Mouse (Mus musculus): ENCODE measurements around the gene Arhgef33. TPM values are rescaled to one million over a fixed set of nuclear protein-coding genes. Genes with fewer than 3 reads are reported as not detected.

Gene Arhgef33
- polyA plus RNA-seq (2012; ENCODE audit: low replicate concordance), result 0.38 and 1.2 TPM in 2 replicates

DNA sequence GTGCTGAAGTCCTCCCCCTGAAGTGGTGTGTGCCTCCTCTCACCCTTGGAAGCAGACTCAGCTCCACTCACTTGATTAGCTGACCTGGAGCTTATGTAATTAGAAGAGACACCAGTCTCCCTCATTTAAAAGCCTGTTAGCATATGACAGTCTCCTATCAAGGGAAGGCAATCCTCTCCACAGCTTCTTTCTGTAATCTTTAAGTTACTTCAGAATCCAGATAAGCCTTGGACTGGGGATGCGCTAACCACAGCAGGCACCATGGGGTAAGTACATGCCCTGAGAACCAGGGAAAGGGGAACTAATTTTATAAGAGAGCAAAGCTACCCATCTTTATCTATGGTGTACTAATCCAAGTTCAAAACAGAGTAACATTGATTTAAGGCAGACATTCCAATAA lies at the start of gene Arhgef33:
Gene Arhgef33, plus strand, starts transcription at position 157 of the 400 bp plus-strand sequence.

DNA sequence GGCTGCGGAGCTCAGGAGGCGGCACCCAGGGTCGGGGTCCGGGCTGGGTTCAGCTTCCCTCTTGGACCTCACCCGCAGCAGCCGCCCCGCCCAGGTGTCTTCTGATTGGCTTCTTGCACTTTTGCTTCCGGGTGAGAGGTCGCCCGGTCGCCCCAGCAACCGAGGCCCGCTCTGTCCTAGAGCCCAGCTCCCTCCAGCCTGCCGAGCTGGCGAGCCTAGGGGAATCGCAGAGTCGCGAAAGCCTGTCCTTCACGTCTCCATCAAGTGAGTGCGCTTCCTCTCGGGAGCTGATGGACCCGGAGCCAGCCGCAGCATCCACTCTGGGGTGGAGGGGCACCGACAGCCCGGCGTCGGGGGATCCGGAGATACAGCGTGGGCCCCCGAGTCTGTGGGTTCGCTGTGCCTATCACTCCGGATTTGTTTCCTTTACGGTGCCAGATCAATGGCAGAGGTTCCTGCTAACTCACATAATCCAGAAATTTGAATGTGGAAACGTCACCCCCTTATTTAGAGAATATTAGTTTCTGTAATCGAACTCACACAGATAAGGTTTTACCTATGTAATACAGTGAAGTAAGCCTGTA lies 17.0 kb upstream of the Arhgef33 start, which contains the start of the genes Morn2 and Dhx57:
Gene Morn2, plus strand, starts transcription at position 130 of the 584 bp plus-strand sequence.
Gene Dhx57, minus strand, starts transcription at position 403 of the 584 bp plus-strand sequence.

DNA sequence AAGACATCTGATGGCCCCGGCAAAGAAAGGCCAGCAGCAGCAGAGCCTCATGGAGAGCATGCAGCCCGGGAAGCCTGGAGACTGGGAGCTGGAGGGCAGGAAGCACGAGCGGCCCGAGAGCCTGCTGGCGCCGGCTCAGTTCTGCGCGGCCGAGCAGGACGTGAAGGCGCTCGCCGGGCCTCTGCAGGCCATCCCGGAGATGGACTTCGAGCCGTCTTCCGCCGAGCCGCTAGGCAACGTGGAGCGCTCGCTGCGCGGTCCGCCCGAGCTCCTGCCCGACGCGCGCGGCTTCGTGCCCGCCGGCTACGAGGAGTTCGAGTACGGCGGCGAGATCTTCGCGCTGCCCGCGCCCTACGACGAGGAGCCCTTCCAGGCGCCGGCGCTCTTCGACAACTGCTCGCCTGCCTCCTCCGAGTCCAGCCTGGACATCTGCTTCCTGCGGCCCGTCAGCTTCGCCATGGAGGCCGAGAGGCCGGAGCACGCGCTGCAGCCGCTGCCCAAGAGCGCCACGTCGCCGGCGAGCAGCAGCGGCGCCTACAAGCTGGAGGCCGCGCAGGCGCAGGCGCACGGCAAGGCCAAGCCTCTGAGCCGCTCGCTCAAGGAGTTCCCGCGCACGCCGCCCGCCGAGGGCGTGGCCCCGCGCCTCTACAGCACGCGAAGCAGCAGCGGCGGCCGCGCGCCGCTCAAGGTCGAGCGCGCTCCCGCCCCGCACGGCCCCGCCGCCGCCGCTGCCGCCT lies 66.0 kb downstream of the Arhgef33 start, which contains the start of gene Gm10190:
Gene Gm10190, minus strand, starts transcription at position 553 of the 737 bp plus-strand sequence.

Other genes with a start within 250 kb of the Arhgef33 start
- 9.4 and 25.5 TPM in 2 replicates for gene Hnrnpll, start 245.1 kb upstream of the Arhgef33 start, polyA plus RNA-seq (2012; ENCODE audit: low replicate concordance)
- gene Galm, start 179.9 kb upstream of the Arhgef33 start, polyA plus RNA-seq (2012; ENCODE audit: low replicate concordance), result 0.48 and 0.63 TPM in 2 replicates
- gene Srsf7, start 100.1 kb upstream of the Arhgef33 start, polyA plus RNA-seq (2012; ENCODE audit: low replicate concordance), result 5.6 and 102 TPM in 2 replicates
- gene Ttc39d, start 99.9 kb upstream of the Arhgef33 start, polyA plus RNA-seq (2012; ENCODE audit: low replicate concordance), result not detected in 2 replicates
- 0.56 TPM in 1 of 2 replicates, not detected in the other for gene Gemin6, start 83.0 kb upstream of the Arhgef33 start, polyA plus RNA-seq (2012; ENCODE audit: low replicate concordance)
- 0.97 and 1.5 TPM in 2 replicates for gene Morn2, start 17.2 kb upstream of the Arhgef33 start, polyA plus RNA-seq (2012; ENCODE audit: low replicate concordance)
- gene Dhx57, start 16.9 kb upstream of the Arhgef33 start, polyA plus RNA-seq (2012; ENCODE audit: low replicate concordance), result 17.9 and 18.1 TPM in 2 replicates
- gene Gm10190, start 66.1 kb downstream of the Arhgef33 start, polyA plus RNA-seq (2012; ENCODE audit: low replicate concordance), result not detected in 2 replicates
- 3.1 and 3.8 TPM in 2 replicates for gene Sos1, start 173.0 kb downstream of the Arhgef33 start, polyA plus RNA-seq (2012; ENCODE audit: low replicate concordance)

All from hematopoietic multipotent progenitor cell, adult 10-12 weeks (in vitro differentiated cells).